Mouse (Mus musculus) CD8-positive naive resting alpha-beta T cell, adult 2 months (primary cell): ENCODE results near the gene Rnf19b.
A peak's percentile ranks its signal among the peaks of the same experiment; 100 is the strongest.

ENCODE experiments used
- DNase-seq, 2 experiments: peaks; one replicate each; pipeline ENCODE4 v3.0.0; 2022; ENCODE audit warnings: low read depth in 2 of 2, low spot score in 2 of 2

The Rnf19b gene

GRCm38 (mm10) chr4:129034224-129034623 is 23.8 kb upstream of the Rnf19b start:
- no peak for DNase-seq

DNA sequence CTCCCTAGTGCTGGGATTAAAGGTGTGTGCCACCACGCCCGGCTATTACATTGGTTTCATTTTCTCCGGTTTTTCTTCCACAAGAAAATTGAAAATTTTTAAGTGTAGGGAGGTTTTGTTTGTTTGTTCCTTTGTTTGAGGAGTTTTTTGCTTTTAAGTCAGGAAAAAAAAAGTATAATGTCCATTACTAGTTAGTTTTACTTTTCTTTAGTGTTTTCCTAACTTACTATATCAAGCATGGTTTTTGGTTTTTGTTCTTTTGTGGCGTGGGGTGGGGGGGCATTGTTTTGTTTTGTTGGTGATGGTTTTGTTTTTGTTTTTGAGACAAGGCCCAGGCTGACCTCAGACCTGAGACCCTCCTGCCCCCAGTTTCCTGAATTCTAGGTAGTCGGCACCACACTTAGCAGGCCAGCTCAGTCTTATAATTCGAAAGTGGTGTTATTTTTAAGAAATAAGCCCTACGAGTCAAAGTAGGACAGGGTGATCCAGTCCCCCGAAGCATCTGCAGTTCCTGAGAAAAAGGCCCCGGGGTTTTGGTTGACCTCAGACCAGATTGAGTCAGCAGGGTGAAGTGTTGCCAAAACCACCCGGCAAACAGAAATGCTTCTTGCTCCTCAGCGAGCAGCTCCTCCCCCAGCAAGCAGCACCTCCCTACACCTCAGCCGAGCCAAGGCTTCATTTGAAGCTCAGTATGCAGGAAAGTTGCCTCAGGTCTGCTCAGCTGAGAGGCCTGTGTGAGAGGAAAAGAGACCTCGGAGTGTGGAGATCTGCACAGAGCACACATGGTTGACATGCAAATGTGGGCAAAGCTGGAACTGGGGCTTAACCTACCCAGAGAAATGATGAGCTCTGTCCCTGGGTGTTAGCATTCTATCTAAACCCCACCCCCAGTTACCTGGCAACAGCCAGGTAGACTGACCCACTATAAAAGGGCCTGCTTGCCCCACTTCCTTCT is 23.1 kb upstream of the Rnf19b start:
- peak; percentile 61 to 63 for DNase-seq

- no peak for DNase-seq
Measured at GRCm38 (mm10) chr4:129035851-129036445, 22.1 kb upstream of the Rnf19b start.

DNA sequence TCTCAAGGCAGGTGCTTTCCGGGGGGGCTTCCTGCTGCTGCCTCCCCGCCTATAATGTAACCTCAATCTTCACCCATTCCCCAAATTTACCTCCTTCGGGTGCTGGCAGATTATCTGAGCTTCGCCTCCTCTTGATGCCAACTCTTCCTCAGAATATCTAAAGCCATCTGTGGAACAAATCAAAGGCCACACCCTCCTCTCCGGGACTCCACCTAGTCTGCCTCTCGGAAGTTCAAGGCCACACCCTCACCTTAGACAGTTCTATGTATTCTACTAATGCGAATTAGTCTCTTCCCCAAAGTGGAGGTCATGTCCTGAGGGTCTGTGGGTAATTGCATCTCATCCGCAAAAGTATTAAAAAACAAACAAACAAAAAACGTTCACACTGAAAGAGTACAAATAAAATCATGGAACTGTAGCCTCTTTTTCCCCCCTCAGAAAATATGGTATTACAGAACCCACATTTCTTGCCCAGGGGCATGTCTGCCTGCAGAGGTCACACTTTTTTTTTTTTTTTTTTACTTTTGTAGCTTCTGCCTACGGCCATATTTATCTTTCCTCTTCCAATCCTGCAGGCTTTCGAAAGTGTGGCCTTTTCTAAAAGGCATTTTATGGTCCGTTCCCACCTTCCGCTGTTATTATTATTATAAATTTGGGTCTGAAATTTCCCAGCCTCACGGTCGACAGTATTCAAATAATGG is 10.2 kb upstream of the Rnf19b start:
- DNase-seq, result no peak

- DNase-seq, result no peak
Measured at GRCm38 (mm10) chr4:129048501-129049305, 9.4 kb upstream of the Rnf19b start.

DNA sequence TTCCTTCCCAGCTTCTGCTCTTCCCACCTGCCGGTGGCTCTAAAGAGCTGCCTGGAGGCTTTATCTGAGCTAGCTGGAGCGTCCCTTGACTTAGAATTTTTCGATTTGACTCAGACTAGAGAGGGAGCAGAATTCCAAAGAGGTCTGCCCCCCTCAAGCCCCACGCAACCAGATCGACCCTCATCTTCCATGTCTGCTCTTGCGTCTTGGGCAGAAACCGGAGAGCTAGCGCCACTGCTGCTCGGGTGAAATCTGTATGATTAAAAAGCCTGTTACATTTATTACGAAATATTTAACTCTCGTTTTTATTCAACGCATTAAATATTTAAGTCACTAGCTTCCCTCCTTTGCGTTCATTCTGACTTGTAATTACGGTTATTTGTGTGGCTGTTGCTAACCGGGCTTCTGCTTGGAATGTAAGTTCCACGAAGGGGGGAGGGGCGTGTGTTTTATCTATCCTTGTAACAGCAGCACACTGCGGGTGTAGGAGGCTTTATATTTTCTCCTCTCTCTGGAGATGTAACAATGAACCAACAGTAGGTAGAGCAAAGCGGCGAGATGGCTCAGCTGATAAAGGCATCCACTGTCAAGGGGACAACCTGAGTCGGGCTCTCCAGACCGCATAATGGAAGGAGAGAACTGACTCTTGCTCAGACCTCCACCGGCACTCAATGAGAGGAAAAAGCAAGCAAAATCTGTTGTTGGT is 8.6 kb upstream of the Rnf19b start:
- no peak for DNase-seq

GRCm38 (mm10) chr4:129050365-129050764 is 7.7 kb upstream of the Rnf19b start:
- DNase-seq, result no peak

GRCm38 (mm10) chr4:129050901-129051417 is 7.1 kb upstream of the Rnf19b start:
- DNase-seq, result no peak

DNA sequence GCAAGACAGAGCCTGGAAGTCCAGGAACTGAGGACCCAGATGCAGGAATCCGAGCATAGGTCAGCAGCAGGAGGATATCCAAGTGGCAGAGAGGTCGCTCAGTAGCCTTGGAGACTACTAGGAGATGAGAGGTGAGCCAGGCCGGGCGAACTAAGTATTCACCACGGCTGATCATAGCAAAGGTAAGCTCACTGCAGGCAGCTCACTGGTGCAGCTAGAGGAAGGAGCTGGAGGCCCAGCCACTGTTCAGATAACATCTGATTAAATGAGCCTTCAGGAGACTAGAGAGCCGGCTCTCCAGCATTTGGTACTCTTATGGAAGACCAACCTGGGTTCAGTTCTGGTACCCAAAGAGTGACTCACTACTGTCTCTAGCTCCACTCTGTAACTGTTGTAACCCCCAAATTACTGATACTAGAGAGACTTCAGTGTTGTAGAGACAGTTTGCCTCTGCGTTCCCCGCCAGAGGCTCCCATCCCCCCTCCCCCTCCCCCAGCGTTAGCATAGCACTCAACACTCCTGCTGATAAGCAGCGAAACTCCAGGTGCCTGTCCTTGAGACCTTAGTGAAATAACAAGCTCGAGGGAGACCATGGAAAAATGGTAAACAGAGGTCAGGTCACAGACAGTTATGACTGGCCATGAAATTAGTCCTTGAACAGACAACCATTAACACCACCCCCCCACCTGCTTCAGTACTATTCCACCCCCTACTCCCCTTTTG is 6.4 kb upstream of the Rnf19b start:
- DNase-seq, result no peak

DNA sequence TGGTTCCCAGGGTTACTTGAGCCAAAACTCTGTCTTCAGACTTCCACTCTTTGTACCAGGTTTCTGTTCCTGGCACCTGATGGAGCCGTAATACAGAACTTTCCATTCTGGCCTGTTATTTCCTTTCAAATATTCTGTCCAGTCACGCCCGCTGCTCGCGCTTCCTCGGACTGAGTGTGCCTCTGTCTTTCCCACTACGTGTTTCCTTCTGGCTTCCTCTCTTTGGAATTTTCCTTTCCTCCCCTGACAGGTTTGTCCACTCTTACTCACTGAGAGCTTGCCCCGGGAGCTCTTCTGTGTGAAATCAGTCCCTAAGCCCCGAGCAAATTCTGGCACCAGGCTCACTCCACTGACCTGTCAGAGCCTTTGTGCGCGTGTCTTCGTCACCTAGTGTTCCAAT is 3.3 kb upstream of the Rnf19b start:
- DNase-seq, result no peak

DNA sequence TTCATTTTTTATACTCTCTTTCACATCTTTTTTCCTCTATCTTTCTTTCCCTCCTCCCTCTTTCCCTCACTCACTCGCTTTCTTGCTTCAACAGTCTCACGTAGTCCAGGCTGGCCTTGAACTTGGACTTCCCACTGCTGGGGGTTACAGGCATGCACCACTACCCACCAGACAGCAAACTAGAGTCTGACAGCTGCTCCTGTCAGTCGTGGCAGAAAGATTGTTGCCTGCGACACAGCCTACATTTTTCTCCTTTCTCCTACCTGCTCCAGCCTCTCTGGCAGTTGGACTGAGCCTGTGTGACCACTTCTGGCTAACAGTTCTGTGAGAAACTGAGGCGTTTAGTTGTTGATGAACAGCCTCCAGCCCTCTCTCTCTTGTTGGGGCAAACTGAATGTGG is 2.5 kb upstream of the Rnf19b start:
- no peak for DNase-seq

DNA sequence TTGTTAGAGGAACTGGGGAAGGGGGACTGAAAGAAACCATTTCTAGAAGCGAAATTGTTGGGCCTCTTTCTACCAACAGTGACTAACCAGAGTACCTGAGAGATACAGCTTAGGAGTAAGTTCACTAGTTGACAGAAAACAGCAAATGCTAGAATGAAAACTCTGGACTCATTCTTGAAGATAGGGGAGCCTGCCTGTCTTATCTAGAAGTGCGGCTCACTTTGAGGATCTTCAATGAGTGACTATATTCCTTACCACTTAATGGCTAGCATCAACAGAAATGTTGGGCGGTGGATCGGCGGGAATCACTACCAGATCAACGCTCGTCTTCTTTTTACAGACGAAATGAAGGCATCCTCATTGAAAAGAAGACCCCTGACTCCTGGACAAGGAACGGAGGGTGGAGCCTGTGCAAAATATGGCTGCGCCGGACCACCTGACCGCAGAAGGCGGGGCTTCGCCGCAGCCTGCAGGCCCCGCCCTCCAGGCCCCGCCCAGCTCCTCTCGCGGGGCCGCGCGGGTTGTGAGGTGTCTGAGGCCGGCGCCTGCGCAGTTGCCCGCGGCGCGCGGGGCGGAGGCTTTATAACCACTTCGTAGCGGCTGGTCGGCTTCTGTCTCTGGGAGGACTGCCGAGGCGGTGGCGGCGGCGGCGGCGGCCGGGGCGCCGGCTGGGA is 401 bp upstream of the Rnf19b start:
- peak; percentile 88 for DNase-seq

GRCm38 (mm10) chr4:129059125-129059551 is 1.1 kb downstream of the Rnf19b start:
- peak; percentile 20 to 36 for DNase-seq

DNA sequence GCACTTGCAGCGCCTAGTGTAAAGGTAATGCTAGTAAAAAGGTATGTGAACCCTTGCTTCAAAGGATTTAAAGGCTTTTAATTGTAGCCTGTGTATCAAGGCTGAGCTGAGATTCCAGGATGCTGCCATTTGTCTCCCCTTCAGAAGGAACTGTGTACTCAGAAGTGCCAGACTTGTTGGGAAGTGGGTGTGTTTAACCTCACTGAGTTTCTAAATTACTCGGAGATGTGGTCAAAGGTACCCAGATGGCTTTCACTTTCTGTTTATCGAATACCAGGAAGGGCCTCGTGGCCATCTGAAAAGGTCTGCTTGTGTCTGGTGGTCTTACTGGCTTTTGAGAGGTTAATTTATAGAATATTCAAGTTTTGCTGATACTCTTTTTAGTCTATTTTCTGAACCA is 1.9 kb downstream of the Rnf19b start:
- DNase-seq, result no peak

GRCm38 (mm10) chr4:129061486-129061885 is 3.4 kb downstream of the Rnf19b start:
- DNase-seq, result no peak

- no peak for DNase-seq
Measured at GRCm38 (mm10) chr4:129062281-129063075, 4.4 kb downstream of the Rnf19b start.

- no peak for DNase-seq
Measured at GRCm38 (mm10) chr4:129065688-129066236, 7.7 kb downstream of the Rnf19b start.
